Mouse (Mus musculus) megakaryocyte-erythroid progenitor cell, adult 5 weeks (primary cell): ENCODE results near the gene Gm5624. TPM values are rescaled to one million over a fixed set of nuclear protein-coding genes. Genes with fewer than 3 reads are reported as not detected.

ENCODE experiments used
- polyA plus RNA-seq: library from polyadenylated mRNA; stranded (reverse); fragments of >175 nt; gene quantifications from 2 replicates; pipeline ENCODE4 v1.2.3, GENCODE M21; 2012

Gene Gm5624
- polyA plus RNA-seq = not detected in 2 replicates

DNA sequence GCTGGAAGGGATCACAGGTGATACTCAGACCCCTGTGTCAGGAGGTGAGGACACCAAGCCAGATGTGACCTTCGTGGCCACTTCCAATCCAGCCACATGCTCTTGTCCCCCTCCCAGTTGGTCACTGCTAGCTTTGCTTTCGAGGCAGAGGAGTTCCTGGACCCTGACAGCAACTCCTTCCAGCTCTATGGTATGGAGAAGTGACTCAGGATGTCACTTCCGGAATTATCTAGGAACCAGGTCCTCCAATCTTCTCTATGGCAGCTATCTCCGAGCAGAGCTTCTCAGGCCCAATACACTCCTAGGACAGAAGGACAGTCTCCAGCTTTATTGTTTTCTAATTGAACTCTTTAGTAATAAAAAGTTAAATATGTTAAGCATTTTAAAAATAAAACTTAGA is at the start of gene Gm5624:
Gene Gm5624 (minus strand): TSS at position 202 of the 400 bp plus-strand sequence.

GRCm38 (mm10) chr14:44582853-44583252 is 44.9 kb downstream of the Gm5624 start, which contains the start of gene Gm8247:
Gene Gm8247, plus strand, starts transcription at chr14:44583153.

DNA sequence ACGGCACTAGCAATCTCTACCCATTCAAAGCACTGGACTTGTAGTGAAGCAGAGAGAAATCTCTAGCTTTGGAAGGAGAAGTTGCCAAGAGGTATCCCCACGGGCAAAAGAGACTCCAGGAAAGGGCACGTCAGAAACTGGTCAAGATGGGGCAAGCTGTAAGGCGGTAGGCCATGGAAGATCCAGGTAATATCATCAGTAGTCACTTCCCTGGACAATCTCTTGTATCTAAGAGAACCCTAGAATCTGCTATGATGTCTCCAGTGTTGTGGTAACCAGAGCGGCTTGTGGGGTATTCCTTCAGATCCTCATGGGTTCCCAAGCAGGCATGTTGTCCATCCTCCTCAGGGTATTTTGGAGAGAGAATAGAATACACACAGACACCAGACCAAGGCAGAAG is 109.8 kb downstream of the Gm5624 start, which contains the start of gene Gm17093:
Gene Gm17093 (plus strand): TSS at position 301 of the 400 bp plus-strand sequence.

Other genes with a start within 250 kb of the Gm5624 start
- not detected in 2 replicates for gene Gm3371, start 217.2 kb downstream of the Gm5624 start, polyA plus RNA-seq
- gene Gm8232, start 194.3 kb downstream of the Gm5624 start, polyA plus RNA-seq = not detected in 2 replicates
- not detected in 2 replicates for gene BC061237, start 135.5 kb downstream of the Gm5624 start, polyA plus RNA-seq
- not detected in 2 replicates for gene Gm17093, start 109.7 kb downstream of the Gm5624 start, polyA plus RNA-seq
- gene Gm8247, start 44.8 kb downstream of the Gm5624 start, polyA plus RNA-seq = not detected in 2 replicates
- not detected in 2 replicates for gene Gm8257, start 78.5 kb upstream of the Gm5624 start, polyA plus RNA-seq
- gene Gm8267, start 122.4 kb upstream of the Gm5624 start, polyA plus RNA-seq = not detected in 2 replicates
- gene Ptgdr, start 231.4 kb upstream of the Gm5624 start, polyA plus RNA-seq = not detected in 2 replicates